Mouse (Mus musculus) brain, embryonic 14.5 days (tissue): ENCODE data around the gene Crybg1.

Source experiments
- CTCF ChIP-seq: fragments of 200-500 bp; IDR thresholded peaks from 2 replicates; pipeline ENCODE4 v1.5.1; 2012; ENCODE audit warnings: inconsistent platforms, mild to moderate bottlenecking, moderate library complexity, borderline replicate concordance; ENCODE audit not compliant: insufficient read depth, insufficient read length; ENCODE audit errors: extremely low read depth
- POLR2A ChIP-seq: fragments of 200-500 bp; IDR thresholded peaks from 2 replicates; pipeline ENCODE4 v1.6.1; 2012; ENCODE audit warnings: mild to moderate bottlenecking, inconsistent platforms, borderline replicate concordance; ENCODE audit not compliant: poor library complexity, insufficient read depth, insufficient read length, severe bottlenecking; ENCODE audit errors: extremely low read depth

- no peak for TF ChIP-seq POLR2A
- no peak for TF ChIP-seq CTCF
Observed at GRCm38 (mm10) chr10:44112005-44112675, 36.5 kb downstream of the Crybg1 start.
